Mouse (Mus musculus): ENCODE data around the gene Gabrr2. TPM values are rescaled to one million over a fixed set of nuclear protein-coding genes. Genes with fewer than 3 reads are reported as not detected.

Gene Gabrr2
- polyA plus RNA-seq, 1 experiment from 2014 or later = not detected

GRCm38 (mm10) chr4:33072526-33073161, 9.8 kb downstream of the Gabrr2 start:
- Histone ChIP-seq H3K27me3 (ENCODE audit: insufficient read depth, low read length) (no peaks in the 10 kb centered on the region), H3K27ac (no peak overlapping the region), H3K4me3 (replicated peaks; ENCODE audit: low read depth, low read length) (no peak overlapping the region), H3K4me2 (ENCODE audit: low read length) (no peak overlapping the region), H3K4me1 (replicated peaks; ENCODE audit: insufficient read depth, low read length) (no peaks in the 10 kb centered on the region), H3K9ac (ENCODE audit: low read depth, low read length) (no peak overlapping the region), H3K9me3 (replicated peaks; ENCODE audit: low read length) (no peaks in the 10 kb centered on the region), H3K36me3 (ENCODE audit: insufficient read depth, low read length) (no peaks in the 10 kb centered on the region)
- no peak for TF ChIP-seq CTCF (IDR thresholded peaks at IDR 0.05; ENCODE audit: low read depth)
- no peak for ATAC-seq (replicated peaks; ENCODE audit: low FRiP score, low read depth)
- 55% methylated on average over 11 of the region's 11 CpGs for WGBS
- DNase-seq (ENCODE audit: low spot score) = no peak

- no peak for TF ChIP-seq CTCF (IDR thresholded peaks at IDR 0.05; ENCODE audit: low read depth)
- Histone ChIP-seq H3K27ac (no peak overlapping the region), H3K36me3 (ENCODE audit: insufficient read depth, low read length) (no peaks in the 10 kb centered on the region), H3K4me3 (replicated peaks; ENCODE audit: low read depth, low read length) (no peak overlapping the region), H3K4me1 (replicated peaks; ENCODE audit: insufficient read depth, low read length) (no peaks in the 10 kb centered on the region), H3K9me3 (replicated peaks; ENCODE audit: low read length) (no peaks in the 10 kb centered on the region), H3K27me3 (ENCODE audit: insufficient read depth, low read length) (no peaks in the 10 kb centered on the region), H3K9ac (ENCODE audit: low read depth, low read length) (no peak overlapping the region), H3K4me2 (ENCODE audit: low read length) (no peak overlapping the region)
- no peak for DNase-seq (ENCODE audit: low spot score)
- 79% methylated on average over 4 of the region's 4 CpGs for WGBS
- no peak for ATAC-seq (replicated peaks; ENCODE audit: low FRiP score, low read depth)
These were observed 11.6 kb downstream of the Gabrr2 start for GRCm38 (mm10) chr4:33074406-33074805.

- no peaks in the 10 kb centered on the region for H3K36me3 ChIP-seq (ENCODE audit: insufficient read depth, low read length)
- WGBS = 63% methylated on average over 5 of the region's 5 CpGs
- H3K9me3 ChIP-seq (replicated peaks; ENCODE audit: low read length) = no peaks in the 10 kb centered on the region
- no peak overlapping the region for H3K4me2 ChIP-seq (ENCODE audit: low read length)
- H3K4me1 ChIP-seq (replicated peaks; ENCODE audit: insufficient read depth, low read length) = no peaks in the 10 kb centered on the region
- no peaks in the 10 kb centered on the region for H3K27me3 ChIP-seq (ENCODE audit: insufficient read depth, low read length)
- no peak overlapping the region for H3K9ac ChIP-seq (ENCODE audit: low read depth, low read length)
- no peak overlapping the region for H3K27ac ChIP-seq
- ATAC-seq (replicated peaks; ENCODE audit: low FRiP score, low read depth) (no peak), DNase-seq (ENCODE audit: low spot score) (no peak)
- no peak for TF ChIP-seq CTCF (IDR thresholded peaks at IDR 0.05; ENCODE audit: low read depth)
- no peak overlapping the region for H3K4me3 ChIP-seq (replicated peaks; ENCODE audit: low read depth, low read length)
These were observed 12.1 kb downstream of the Gabrr2 start for GRCm38 (mm10) chr4:33074851-33075250.

GRCm38 (mm10) chr4:33075776-33076524, 13.2 kb downstream of the Gabrr2 start:
- Histone ChIP-seq H3K9ac (ENCODE audit: low read depth, low read length) (no peak overlapping the region), H3K27ac (no peak overlapping the region), H3K4me1 (replicated peaks; ENCODE audit: insufficient read depth, low read length) (no peaks in the 10 kb centered on the region), H3K36me3 (ENCODE audit: insufficient read depth, low read length) (no peaks in the 10 kb centered on the region), H3K9me3 (replicated peaks; ENCODE audit: low read length) (no peaks in the 10 kb centered on the region), H3K4me3 (replicated peaks; ENCODE audit: low read depth, low read length) (no peak overlapping the region), H3K27me3 (ENCODE audit: insufficient read depth, low read length) (no peaks in the 10 kb centered on the region), H3K4me2 (ENCODE audit: low read length) (no peak overlapping the region)
- ATAC-seq (replicated peaks; ENCODE audit: low FRiP score, low read depth) = no peak
- no peak for TF ChIP-seq CTCF (IDR thresholded peaks at IDR 0.05; ENCODE audit: low read depth)
- WGBS = 89% methylated on average over 5 of the region's 5 CpGs
- DNase-seq (ENCODE audit: low spot score) = no peak

GRCm38 (mm10) chr4:33077161-33077560, 14.4 kb downstream of the Gabrr2 start:
- DNase-seq (ENCODE audit: low spot score) (no peak), ATAC-seq (replicated peaks; ENCODE audit: low FRiP score, low read depth) (0 out of 2 replicates have a peak, but pooled peaks have one; percentile 25)
- no peak for TF ChIP-seq CTCF (IDR thresholded peaks at IDR 0.05; ENCODE audit: low read depth)
- H3K9ac ChIP-seq (ENCODE audit: low read depth, low read length) = no peak overlapping the region
- H3K4me1 ChIP-seq (replicated peaks; ENCODE audit: insufficient read depth, low read length) = no peaks in the 10 kb centered on the region
- H3K4me2 ChIP-seq (ENCODE audit: low read length) = no peak overlapping the region
- no peaks in the 10 kb centered on the region for H3K27me3 ChIP-seq (ENCODE audit: insufficient read depth, low read length)
- no peaks in the 10 kb centered on the region for H3K36me3 ChIP-seq (ENCODE audit: insufficient read depth, low read length)
- no peaks in the 10 kb centered on the region for H3K9me3 ChIP-seq (replicated peaks; ENCODE audit: low read length)
- no peak overlapping the region for H3K27ac ChIP-seq
- no peak overlapping the region for H3K4me3 ChIP-seq (replicated peaks; ENCODE audit: low read depth, low read length)
- 73% methylated on average over 11 of the region's 11 CpGs for WGBS

GRCm38 (mm10) chr4:33077724-33078123, 14.9 kb downstream of the Gabrr2 start:
- no peak overlapping the region for H3K4me3 ChIP-seq (replicated peaks; ENCODE audit: low read depth, low read length)
- DNase-seq (ENCODE audit: low spot score) (no peak), ATAC-seq (replicated peaks; ENCODE audit: low FRiP score, low read depth) (no peak)
- no peak for TF ChIP-seq CTCF (IDR thresholded peaks at IDR 0.05; ENCODE audit: low read depth)
- H3K27ac ChIP-seq = no peak overlapping the region
- H3K36me3 ChIP-seq (ENCODE audit: insufficient read depth, low read length) = no peaks in the 10 kb centered on the region
- no peaks in the 10 kb centered on the region for H3K27me3 ChIP-seq (ENCODE audit: insufficient read depth, low read length)
- no peak overlapping the region for H3K4me2 ChIP-seq (ENCODE audit: low read length)
- 26% methylated on average over 8 of the region's 8 CpGs for WGBS
- no peaks in the 10 kb centered on the region for H3K4me1 ChIP-seq (replicated peaks; ENCODE audit: insufficient read depth, low read length)
- no peak overlapping the region for H3K9ac ChIP-seq (ENCODE audit: low read depth, low read length)
- H3K9me3 ChIP-seq (replicated peaks; ENCODE audit: low read length) = no peaks in the 10 kb centered on the region
